Mouse (Mus musculus) left cerebral cortex, adult 9 months (tissue): Measurements from ENCODE around the gene Pth1r.

ENCODE experiments used
- DNase-seq, 2 experiments: peaks; one replicate each; pipeline ENCODE4 v3.0.0; 2022; ENCODE audit warnings: low spot score in 2 of 2

Pth1r gene

DNA sequence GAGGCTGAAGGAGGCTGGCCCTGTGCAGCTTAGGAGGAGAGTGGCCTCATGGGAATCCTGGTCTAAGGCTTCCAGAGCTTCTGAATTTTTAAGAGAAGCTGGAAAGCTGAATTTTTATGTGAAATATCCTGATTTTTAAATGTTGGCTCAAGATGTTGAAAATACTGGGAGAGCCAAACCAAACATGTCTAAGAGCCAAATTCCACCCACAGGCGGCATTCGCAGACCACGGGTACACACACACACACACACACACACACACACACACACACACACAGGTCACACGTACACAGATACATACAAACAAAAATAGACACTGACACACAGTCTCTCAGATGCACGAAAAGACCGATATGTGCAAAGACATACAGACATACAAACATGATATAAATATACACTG is 28.9 kb downstream of the Pth1r start:
- no peak for DNase-seq

- DNase-seq, result peak in 1 of 2 experiments; percentile 79
These were observed 30.2 kb downstream of the Pth1r start for GRCm38 (mm10) chr9:110716775-110717174.

GRCm38 (mm10) chr9:110715426-110715825 is 31.5 kb downstream of the Pth1r start:
- DNase-seq, result no peak

DNA sequence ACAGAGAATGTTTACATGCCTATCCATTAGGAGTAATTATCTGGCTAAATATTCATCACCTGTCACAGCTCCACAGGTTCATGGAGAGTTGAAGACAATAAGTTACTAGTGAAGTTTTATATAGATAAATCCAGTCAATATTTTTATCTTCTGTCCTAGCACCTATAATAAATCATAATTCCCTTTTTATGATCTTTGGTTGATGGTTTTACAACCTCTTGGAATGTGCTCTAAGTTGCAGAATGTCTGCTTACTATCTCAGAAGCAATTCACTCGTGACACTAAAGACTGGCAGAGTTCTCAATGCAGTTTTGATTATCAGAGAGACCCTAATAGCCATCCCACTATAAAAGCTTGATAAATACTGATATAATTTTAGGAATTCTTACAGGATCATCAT is 33.6 kb downstream of the Pth1r start:
- no peak for DNase-seq

DNA sequence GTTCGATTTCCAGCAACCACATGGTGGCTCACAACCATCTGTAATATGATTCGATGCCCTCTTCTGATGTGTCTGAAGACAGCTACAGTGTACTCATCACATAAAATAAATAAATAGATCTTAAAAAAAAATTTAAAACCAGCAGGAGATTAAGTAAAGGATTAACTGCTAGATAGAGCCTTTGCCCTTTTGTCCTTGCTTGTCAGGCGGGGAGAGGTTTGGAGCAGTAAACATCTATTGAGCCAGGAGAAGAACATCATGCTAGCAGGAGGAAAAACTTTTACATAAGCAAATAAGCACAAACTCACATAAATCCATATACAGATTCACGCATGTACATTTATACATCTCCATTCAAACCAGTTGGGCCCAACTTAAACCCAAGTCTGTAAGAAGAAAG is 34.4 kb downstream of the Pth1r start:
- DNase-seq, result no peak

- DNase-seq, result peak in 1 of 2 experiments; percentile 42
These were observed 34.9 kb downstream of the Pth1r start for GRCm38 (mm10) chr9:110711996-110712395.

GRCm38 (mm10) chr9:110711532-110711931 is 35.4 kb downstream of the Pth1r start:
- DNase-seq, result no peak

DNA sequence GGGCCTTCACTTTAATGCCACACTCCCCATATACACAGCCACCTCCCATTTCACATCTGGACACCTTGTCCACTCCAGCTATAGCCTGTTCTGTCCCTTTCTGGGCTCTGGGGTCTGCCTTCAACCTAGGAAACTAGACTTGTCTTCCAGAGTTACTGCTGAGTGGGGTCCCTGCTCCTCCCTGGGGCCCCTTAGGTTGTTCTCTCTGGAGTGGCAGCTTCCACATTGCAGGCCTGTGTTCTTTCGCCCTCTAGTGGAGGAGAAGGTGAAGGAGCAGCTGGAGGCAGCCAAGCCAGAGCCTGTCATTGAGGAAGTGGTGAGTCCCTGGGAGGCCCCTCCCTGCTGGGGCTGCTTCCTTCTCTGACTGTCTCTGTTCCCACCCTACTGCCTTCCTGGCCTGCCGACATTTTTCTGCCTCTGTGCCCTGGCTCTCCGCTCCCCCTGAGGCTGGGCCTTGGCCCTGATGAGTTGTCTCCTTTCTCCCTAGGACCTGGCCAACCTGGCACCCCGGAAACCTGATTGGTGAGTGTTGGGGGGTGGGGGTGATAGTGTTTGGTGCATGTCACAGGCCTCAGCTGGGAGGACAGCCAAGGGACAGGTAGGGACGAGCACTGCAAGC is 37.2 kb downstream of the Pth1r start:
- peak; percentile 57 to 85 for DNase-seq

GRCm38 (mm10) chr9:110706784-110707183 is 40.2 kb downstream of the Pth1r start:
- DNase-seq, result no peak

- no peak for DNase-seq
These were observed 43.0 kb downstream of the Pth1r start for GRCm38 (mm10) chr9:110703951-110704350.

DNA sequence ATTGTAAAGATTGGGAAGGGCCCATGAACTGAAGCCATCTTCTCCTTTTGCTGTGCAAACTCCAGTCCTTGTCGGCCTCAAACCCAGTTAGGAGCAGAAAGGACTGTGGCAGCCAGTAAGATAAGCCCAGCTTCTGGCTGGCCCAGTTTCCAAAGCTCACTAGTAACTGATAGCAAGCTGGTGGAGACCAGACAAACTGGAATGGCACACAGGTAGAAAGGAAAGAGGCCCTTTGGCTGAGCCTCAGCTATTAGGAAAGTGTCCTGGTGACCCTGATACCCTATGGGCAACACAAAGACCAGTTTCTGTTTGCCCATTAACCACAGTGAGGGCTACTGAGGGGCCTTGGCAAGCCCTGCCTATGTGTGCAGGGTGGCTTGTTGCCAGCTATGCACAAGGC is 44.1 kb downstream of the Pth1r start:
- DNase-seq, result no peak

DNA sequence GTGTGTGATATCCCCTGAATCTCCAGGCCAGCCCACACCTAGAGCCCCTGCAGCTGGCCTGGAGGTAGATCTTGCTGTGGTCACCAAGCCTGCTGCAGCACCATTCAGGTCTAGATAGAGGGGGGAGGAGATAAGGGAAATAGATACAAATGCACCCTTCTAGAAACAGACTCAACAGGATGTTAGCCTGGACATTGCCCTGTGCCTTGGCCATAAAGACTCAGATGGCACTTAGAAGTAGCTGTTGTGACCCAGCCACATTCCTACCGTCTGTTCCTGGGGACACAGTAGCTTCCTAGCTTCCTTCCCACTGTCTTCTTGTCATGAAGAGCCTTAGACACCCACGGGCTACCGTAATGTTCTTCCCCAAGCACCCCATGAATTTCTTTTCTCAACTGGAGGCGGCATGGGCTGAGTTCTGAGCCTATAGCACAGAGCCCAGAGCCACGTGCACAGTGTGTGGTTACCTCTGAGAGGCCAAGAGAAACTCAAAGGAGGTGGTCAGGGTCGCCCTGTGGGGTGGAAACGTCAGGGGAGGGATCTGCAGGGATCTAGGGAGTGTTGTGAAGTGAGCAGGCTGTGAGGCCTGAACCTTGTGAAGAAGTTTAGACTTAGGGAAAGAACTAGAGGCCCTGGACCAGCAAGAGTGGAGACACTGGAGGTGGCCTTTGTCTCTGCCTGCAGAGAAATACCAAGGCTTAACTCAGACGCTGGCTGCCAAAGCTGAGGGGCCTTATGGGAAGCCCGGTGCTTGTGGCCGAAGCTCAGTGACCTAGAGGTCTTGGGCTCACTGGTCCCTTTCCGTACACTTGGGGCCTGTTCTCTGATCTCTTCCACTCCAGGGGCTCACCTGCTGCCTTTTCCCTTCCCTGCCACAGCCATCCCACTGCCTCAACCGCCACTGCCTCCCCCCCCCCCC is 45.6 kb downstream of the Pth1r start:
- no peak for DNase-seq

DNA sequence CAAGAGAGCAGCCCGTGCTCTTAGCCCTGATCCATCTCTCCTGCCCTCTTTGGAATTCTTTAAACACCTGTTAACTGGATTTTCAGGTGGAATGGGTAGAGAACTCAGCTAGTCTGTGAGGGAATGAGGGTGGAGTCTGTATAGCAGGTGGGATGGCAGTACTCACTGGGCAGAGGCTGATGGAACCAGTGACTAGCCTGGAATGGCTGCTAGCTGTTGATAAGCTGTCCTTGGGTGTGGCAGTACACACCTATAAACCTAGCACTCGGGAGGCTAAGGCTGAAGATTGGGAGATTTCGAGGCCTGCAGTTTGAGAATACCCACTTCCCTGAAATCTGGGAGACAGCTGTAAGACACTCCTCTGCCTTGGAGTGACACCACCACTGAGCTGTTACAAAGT is 47.4 kb downstream of the Pth1r start:
- DNase-seq, result no peak

DNA sequence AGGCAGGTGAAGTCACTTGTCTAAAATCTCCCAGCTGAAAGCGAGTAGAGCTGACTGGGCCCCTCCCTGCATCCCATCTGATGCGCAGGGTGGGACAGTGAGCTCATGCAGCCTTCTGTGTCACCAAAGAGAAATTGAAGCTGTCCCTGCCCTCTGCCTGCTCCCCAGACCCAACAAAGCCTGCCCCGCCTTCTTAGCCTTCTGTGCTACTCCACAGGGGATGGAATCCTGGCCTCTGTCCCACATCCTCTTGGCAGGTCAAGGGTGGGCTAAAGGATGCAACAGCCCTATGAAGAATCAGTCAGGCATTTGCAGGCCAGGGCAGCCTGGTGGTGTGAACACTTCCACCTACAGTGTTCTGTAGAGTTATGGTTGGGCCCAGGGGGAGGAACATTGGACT is 49.5 kb downstream of the Pth1r start:
- DNase-seq, result no peak

GRCm38 (mm10) chr9:110696427-110696826 is 50.5 kb downstream of the Pth1r start:
- DNase-seq, result no peak

GRCm38 (mm10) chr9:110695165-110695755 is 51.7 kb downstream of the Pth1r start:
- DNase-seq, result no peak

DNA sequence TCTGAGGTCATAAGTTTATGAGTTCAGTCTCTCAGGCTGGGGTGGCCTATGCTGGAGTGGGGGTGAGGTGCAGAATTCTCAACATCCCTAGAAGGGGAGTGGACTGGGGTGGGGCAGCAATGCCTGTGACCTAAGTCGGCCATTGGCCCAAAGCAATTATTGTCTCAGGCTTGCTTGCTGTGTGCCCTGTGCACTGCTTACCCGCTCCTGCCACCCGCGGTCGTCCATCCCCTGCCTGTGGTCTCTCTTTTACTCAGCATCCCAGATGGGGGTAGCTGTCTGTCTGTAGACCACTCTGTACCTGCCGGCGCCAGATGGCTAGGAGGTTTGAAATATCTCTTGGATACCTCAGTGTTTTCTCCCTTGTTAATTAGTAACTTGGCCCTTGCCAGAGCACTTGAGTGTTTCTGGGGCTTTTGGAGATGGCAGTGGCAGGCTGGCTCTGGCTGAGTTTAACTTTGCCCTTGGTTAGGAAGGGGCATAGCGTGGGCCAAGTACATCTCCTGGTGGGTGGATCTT is 57.6 kb downstream of the Pth1r start:
- no peak for DNase-seq

DNA sequence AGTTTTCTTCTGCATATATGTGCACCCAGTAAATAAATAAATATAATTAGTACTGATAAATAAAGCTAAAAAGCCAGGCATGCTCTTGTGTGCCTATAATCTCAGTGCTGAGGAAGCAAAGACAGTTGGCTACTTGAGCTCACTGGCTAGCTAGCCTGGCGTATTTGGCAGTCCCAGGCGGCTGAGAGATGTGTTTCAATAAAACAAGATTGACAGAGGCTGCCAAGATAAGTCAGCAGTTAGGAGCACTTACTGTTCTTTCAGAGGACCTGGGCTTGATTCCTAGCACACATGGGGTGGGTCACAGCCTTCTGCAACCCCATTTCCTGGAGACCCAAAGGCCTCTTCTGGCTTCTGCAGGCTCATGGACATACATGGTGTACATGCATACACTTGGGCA is 59.1 kb downstream of the Pth1r start:
- DNase-seq, result no peak

GRCm38 (mm10) chr9:110687061-110687460 is 59.9 kb downstream of the Pth1r start:
- DNase-seq, result no peak

DNA sequence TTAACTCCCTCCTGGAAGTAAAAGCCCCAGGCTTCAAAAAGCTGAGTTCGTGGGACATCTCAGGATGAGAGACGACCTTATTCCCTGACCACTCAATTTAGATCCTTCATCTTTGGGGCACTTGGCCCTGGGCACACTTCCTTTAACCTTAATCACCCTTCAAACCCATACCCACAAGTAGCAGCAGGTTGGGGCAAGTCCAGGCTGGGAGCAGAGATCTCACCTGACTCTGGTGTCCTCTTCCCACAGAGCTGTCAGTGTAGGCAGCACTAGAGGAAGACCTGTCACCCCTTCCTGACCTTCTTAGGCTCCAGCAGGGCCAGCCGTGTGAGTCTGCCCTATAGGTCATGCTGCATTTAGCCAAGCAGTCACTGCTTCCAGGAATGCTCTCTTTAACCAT is 60.5 kb downstream of the Pth1r start:
- no peak for DNase-seq

GRCm38 (mm10) chr9:110685591-110685990 is 61.4 kb downstream of the Pth1r start:
- DNase-seq, result no peak

DNA sequence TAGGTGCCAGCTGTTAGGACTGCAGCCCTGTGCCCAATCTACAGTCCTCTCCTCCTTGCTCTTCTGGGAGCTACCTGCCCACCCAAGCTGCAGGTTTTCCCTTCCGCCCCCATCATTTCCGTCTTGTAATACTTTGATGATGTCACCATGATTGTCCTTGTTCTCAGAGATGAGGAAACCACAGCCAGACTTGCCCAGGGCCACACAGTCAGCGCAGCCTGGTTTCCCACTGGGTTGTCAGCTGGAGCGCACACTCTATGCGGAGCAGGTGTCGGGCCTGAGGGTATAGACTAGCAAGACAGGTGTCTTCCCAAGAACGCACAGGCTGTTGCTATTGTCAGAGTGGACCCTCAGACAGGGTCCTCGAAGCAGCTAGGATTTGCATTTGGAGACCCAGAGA is 61.8 kb downstream of the Pth1r start:
- DNase-seq, result no peak
